Mouse (Mus musculus): ENCODE data around the gene Gm11487. TPM values are rescaled to one million over a fixed set of nuclear protein-coding genes. Genes with fewer than 3 reads are reported as not detected.
"Not testable (repeated sequence)": the region's sequence is repeated elsewhere in the genome, so short reads cannot be mapped to it uniquely, and the experiment has no call there.

Gm11487 gene
- polyA plus RNA-seq (2012): not detected in 2 replicates

GRCm38 (mm10) chr4:73404972-73405371 is at the start of gene Gm11487:
Gene Gm11487 (minus strand): TSS chr4:73405072.
- TF ChIP-seq GATA1 (IDR thresholded peaks at IDR 0.05; ENCODE audit: low read length): not testable (repeated sequence)

- TF ChIP-seq GATA1 (IDR thresholded peaks at IDR 0.05; ENCODE audit: low read length): no peak
Measured at GRCm38 (mm10) chr4:73444715-73445114, 39.8 kb upstream of the Gm11487 start.

GRCm38 (mm10) chr4:73442568-73442967 is 37.7 kb upstream of the Gm11487 start:
- no peak for TF ChIP-seq GATA1 (IDR thresholded peaks at IDR 0.05; ENCODE audit: low read length)

GRCm38 (mm10) chr4:73425903-73426302 is 21.0 kb upstream of the Gm11487 start:
- TF ChIP-seq GATA1 (IDR thresholded peaks at IDR 0.05; ENCODE audit: low read length): no peak

- no peak for TF ChIP-seq GATA1 (IDR thresholded peaks at IDR 0.05; ENCODE audit: low read length)
Measured at GRCm38 (mm10) chr4:73423049-73423448, 18.2 kb upstream of the Gm11487 start.

GRCm38 (mm10) chr4:73366534-73366933 is 38.3 kb downstream of the Gm11487 start:
- no peak for TF ChIP-seq GATA1 (IDR thresholded peaks at IDR 0.05; ENCODE audit: low read length)

Other genes starting within 250 kb of the Gm11487 start
- gene Gm11238, start 202.8 kb upstream of the Gm11487 start, polyA plus RNA-seq (2012): not detected in 2 replicates
- not detected in 2 replicates for gene Gm11237, start 217.9 kb upstream of the Gm11487 start, polyA plus RNA-seq (2012)
- not detected in 2 replicates for gene Gm11236, start 233.0 kb upstream of the Gm11487 start, polyA plus RNA-seq (2012)

Data from G1E-ER4 (cell line).